Mouse (Mus musculus): ENCODE measurements at regions not wholly inside any gene's neighbourhood (a gene's known extent, or its start where the extent isn't known, plus 50 kb on each side); places are given as distances from the start of the nearest gene placed in this dataset.
A peak's percentile ranks its signal among the peaks of the same experiment; 100 is the strongest.

GRCm38 (mm10) chr11:82523200-82523802 lies 134.6 kb downstream of the Tmem132e start:
- no peaks in the 10 kb centered on the region for H3K27me3 ChIP-seq
- H3K36me3 ChIP-seq: no peaks in the 10 kb centered on the region
- ATAC-seq (ENCODE audit: low FRiP score, low read depth): no peak
- H3K9ac ChIP-seq: no peak overlapping the region
- WGBS: 19% methylated on average over 4 of the region's 4 CpGs
- H3K9me3 ChIP-seq: no peaks in the 10 kb centered on the region
- peaks cover 21% of the 10 kb centered on the region for H3K4me1 ChIP-seq (replicated peaks)
- no peak overlapping the region for H3K4me3 ChIP-seq
- no peak overlapping the region for H3K27ac ChIP-seq (replicated peaks)
- H3K4me2 ChIP-seq: no peak overlapping the region

- Histone ChIP-seq H3K4me1 (replicated peaks) (peaks cover 21% of the 10 kb centered on the region), H3K36me3 (no peaks in the 10 kb centered on the region), H3K27me3 (no peaks in the 10 kb centered on the region), H3K4me2 (no peak overlapping the region), H3K9me3 (no peaks in the 10 kb centered on the region), H3K27ac (replicated peaks) (no peak overlapping the region), H3K9ac (no peak overlapping the region), H3K4me3 (no peak overlapping the region)
- peak; percentile 57; the same call in 1 of the 2 replicates for ATAC-seq (ENCODE audit: low FRiP score, low read depth)
- WGBS: 35% methylated on average over 9 of the region's 9 CpGs
Observed at GRCm38 (mm10) chr11:82521383-82521782, 132.7 kb downstream of the Tmem132e start.

- Histone ChIP-seq H3K27ac (replicated peaks) (no peak overlapping the region), H3K9ac (no peak overlapping the region), H3K4me2 (no peak overlapping the region), H3K27me3 (no peaks in the 10 kb centered on the region), H3K4me1 (replicated peaks) (peaks cover 13% of the 10 kb centered on the region), H3K9me3 (no peaks in the 10 kb centered on the region), H3K36me3 (no peaks in the 10 kb centered on the region), H3K4me3 (no peak overlapping the region)
- 10% methylated on average over 6 of the region's 6 CpGs for WGBS
- ATAC-seq (ENCODE audit: low FRiP score, low read depth): no peak
Observed at GRCm38 (mm10) chr11:82518691-82519090, 130.0 kb downstream of the Tmem132e start.

GRCm38 (mm10) chr11:82514526-82515144 lies 125.9 kb downstream of the Tmem132e start:
- WGBS: 82% methylated on average over 4 of the region's 4 CpGs
- Histone ChIP-seq H3K27ac (replicated peaks) (no peak overlapping the region), H3K27me3 (no peaks in the 10 kb centered on the region), H3K4me2 (no peak overlapping the region), H3K36me3 (no peaks in the 10 kb centered on the region), H3K4me3 (no peak overlapping the region), H3K9me3 (no peaks in the 10 kb centered on the region), H3K9ac (no peak overlapping the region), H3K4me1 (replicated peaks) (no peaks in the 10 kb centered on the region)
- no peak for ATAC-seq (ENCODE audit: low FRiP score, low read depth)

GRCm38 (mm10) chr11:82508564-82508963 lies 119.9 kb downstream of the Tmem132e start:
- Histone ChIP-seq H3K9ac (0 out of 2 replicates have a peak overlapping the region, but pooled peaks have one; percentile 13), H3K4me2 (peak overlapping the region; percentile 43), H3K27me3 (no peaks in the 10 kb centered on the region), H3K36me3 (no peaks in the 10 kb centered on the region), H3K27ac (replicated peaks) (no peak overlapping the region), H3K4me3 (no peak overlapping the region), H3K4me1 (replicated peaks) (peaks cover 12% of the 10 kb centered on the region), H3K9me3 (no peaks in the 10 kb centered on the region)
- no peak for ATAC-seq (ENCODE audit: low FRiP score, low read depth)
- 7% methylated on average over 13 of the region's 13 CpGs for whole genome bisulfite sequencing
